Mouse (Mus musculus) brain, embryonic 14.5 days (tissue): ENCODE measurements at regions not wholly inside any gene's neighbourhood (a gene's known extent, or its start where the extent isn't known, plus 50 kb on each side); places are given as distances from the start of the nearest gene placed in this dataset.

ENCODE experiments used
- CTCF ChIP-seq: fragments of 200-500 bp; IDR thresholded peaks from 2 replicates; pipeline ENCODE4 v1.5.1; 2012; ENCODE audit warnings: inconsistent platforms, mild to moderate bottlenecking, moderate library complexity, borderline replicate concordance; ENCODE audit not compliant: insufficient read depth, insufficient read length; ENCODE audit errors: extremely low read depth
- POLR2A ChIP-seq: fragments of 200-500 bp; IDR thresholded peaks from 2 replicates; pipeline ENCODE4 v1.6.1; 2012; ENCODE audit warnings: mild to moderate bottlenecking, inconsistent platforms, borderline replicate concordance; ENCODE audit not compliant: poor library complexity, insufficient read depth, insufficient read length, severe bottlenecking; ENCODE audit errors: extremely low read depth

DNA sequence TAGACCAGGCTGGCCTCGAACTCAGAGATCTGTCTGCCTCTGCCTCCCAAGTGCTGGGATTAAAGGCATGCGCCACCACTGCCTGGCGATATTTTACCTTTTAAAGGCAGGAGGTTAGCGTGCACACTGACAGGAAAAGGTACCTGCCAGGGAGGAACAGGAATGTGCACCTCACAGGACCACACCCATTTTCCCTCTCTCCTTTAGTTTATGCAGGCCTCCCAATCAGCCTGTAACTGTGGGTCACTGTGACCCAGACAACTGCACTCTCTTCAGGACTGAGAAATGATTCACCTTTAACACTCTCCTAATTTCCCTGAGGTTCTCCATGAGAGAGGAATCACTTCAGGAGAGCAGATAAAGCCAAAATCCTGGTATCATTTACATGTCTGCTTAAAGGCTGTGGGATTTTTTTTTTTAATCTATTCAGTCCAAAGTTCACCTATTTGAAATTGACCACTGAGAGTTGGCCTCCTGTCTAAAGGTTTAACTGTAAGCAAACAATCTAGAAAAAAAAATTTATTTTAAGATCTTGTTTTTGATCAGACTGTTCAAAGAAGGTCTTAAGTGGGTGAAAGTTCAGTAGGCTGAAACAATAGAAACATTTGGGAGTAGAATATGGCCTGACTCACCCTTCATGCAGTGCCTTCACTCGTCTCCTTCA, 61.7 kb upstream of the Lrig2 start:
- TF ChIP-seq CTCF (no peak), POLR2A (no peak)
